Mouse (Mus musculus) ovary, adult 2 months (tissue): Measurements from ENCODE around the gene Adamts15. TPM values are rescaled to one million over a fixed set of nuclear protein-coding genes. Genes with fewer than 3 reads are reported as not detected.

Experiments used
- polyA plus RNA-seq: library from polyadenylated mRNA; depleted of rRNA; stranded (reverse); fragments of >200 nt; gene quantifications from 2 replicates; pipeline ENCODE4 v1.2.3, GENCODE M21; 2012; rRNA removed

Gene Adamts15
- 9.4 and 10.0 TPM in 2 replicates for polyA plus RNA-seq

DNA sequence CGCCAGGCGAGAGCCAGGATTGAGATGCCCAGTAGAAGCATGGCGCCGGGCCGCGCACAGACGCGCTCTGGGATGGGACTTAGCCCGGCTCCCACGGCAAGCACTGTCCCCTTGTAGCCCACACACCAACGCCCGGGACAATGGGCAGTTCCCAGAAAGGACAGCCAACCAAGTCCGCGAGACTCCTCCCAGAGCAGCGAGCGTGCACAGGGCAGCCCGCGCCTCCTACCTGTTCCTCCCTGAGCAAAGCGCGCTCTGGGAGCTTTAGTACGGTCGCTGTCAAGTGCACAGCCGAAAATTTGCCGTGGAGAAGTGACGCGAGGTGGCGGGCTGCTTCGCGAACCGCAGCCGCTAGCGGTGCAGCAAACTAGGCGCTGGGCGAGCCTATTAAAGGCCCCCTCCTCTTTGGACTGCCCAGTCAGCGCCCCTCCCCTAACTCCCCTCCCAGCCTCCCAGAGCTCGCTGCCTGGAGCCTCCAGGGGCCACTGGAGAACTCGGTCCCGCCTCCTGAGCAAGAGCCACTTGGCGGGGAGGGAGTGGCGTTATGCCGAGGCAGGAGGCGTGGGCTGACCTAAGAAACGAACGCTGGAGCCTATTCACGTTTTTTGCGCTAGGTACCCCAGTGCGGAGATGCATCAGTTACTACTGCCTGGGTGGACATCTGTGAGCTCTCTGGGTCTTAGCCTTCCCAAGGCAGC lies at the start of gene Adamts15:
TSS of gene Adamts15 (minus strand) at position 256 of the 698 bp plus-strand sequence.

DNA sequence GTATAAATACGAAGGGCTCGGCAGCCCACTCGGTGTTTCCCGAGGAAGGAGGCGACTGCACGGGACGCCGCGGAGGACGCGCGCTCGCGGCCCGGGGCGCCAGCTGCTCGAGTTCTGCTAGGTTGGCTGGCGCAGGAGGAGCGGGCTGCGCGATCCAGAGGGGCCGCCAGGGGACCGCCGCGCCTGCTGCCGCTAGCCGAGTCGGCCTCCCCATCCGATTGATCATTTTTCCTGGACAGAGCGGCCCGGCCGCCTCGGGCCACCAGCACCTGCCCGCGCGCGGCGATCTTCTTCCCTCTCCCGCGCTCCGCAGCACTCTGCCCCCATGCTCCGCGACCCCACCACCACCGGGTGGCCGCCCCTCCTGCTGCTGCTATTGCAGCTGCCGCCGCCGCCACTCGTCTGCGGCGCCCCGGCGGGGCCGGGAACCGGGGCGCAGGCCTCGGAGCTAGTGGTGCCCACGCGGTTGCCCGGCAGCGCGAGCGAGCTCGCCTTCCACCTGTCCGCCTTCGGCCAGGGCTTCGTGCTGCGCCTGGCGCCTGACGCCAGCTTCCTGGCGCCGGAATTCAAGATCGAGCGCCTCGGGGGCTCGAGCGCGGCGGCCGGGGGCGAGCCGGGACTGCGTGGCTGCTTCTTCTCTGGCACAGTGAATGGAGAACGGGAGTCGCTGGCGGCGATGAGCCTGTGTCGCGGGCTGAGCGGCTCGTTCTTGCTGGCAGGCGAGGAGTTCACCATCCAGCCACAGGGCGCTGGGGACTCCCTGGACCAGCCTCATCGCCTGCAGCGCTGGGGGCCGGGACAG lies 20.5 kb upstream of the Adamts15 start, which contains the start of gene Adamts8:
TSS of gene Adamts8 (plus strand) at position 51 of the 802 bp plus-strand sequence.

Other genes starting within 250 kb of the Adamts15 start
- gene Adamts8, start 20.1 kb upstream of the Adamts15 start, polyA plus RNA-seq, result 1.6 and 1.9 TPM in 2 replicates
- gene Zbtb44, start 108.2 kb upstream of the Adamts15 start, polyA plus RNA-seq, result 8.1 and 12.4 TPM in 2 replicates
- 30.4 and 30.8 TPM in 2 replicates for gene St14, start 209.4 kb upstream of the Adamts15 start, polyA plus RNA-seq